Mouse (Mus musculus): ENCODE data around the gene Zfp280d. TPM values are rescaled to one million over a fixed set of nuclear protein-coding genes. Genes with fewer than 3 reads are reported as not detected.

Zfp280d gene
- polyA plus RNA-seq, 1 experiment, result 4.7 TPM

GRCm38 (mm10) chr9:72276941-72277340 is 2.3 kb downstream of the Zfp280d start:
- Histone ChIP-seq H3K79me3 (ENCODE audit: low read depth) (peaks cover 66% of the 10 kb centered on the region), H3K27me3 (ENCODE audit: control insufficient read depth, insufficient read depth, insufficient read length) (no peaks in the 10 kb centered on the region), H3K36me3 (ENCODE audit: control insufficient read depth, insufficient read depth) (no peaks in the 10 kb centered on the region), H3ac (ENCODE audit: control insufficient read depth, insufficient read length, low read depth) (no peak overlapping the region), H3K4me3 (ENCODE audit: insufficient read depth, poor library complexity, severe bottlenecking) (no peak overlapping the region), H3K79me2 (ENCODE audit: control insufficient read depth, insufficient read depth) (peaks cover 68% of the 10 kb centered on the region)
- TF ChIP-seq CTCF (IDR thresholded peaks at IDR 0.05; ENCODE audit: control insufficient read depth, insufficient read depth, insufficient read length) (no peak), CEBPB (IDR thresholded peaks at IDR 0.05; ENCODE audit: low read depth) (no peak), MYOD1 (IDR thresholded peaks at IDR 0.05; ENCODE audit: control insufficient read depth, insufficient read length, low read depth) (no peak), MAX (IDR thresholded peaks at IDR 0.05) (no peak), MYOG (IDR thresholded peaks at IDR 0.05; ENCODE audit: control insufficient read depth, extremely low read depth, insufficient read length) (no peak), USF1 (IDR thresholded peaks at IDR 0.05; ENCODE audit: low read depth) (no peak), FOSL1 (IDR thresholded peaks at IDR 0.05; ENCODE audit: insufficient read depth, low read length, poor library complexity, severe bottlenecking) (no peak)

GRCm38 (mm10) chr9:72279943-72280342 is 5.3 kb downstream of the Zfp280d start:
- Histone ChIP-seq H3K27me3 (ENCODE audit: control insufficient read depth, insufficient read depth, insufficient read length) (no peaks in the 10 kb centered on the region), H3K4me3 (ENCODE audit: insufficient read depth, poor library complexity, severe bottlenecking) (no peak overlapping the region), H3ac (ENCODE audit: control insufficient read depth, insufficient read length, low read depth) (no peak overlapping the region), H3K79me3 (ENCODE audit: low read depth) (peaks cover 87% of the 10 kb centered on the region), H3K36me3 (ENCODE audit: control insufficient read depth, insufficient read depth) (no peaks in the 10 kb centered on the region), H3K79me2 (ENCODE audit: control insufficient read depth, insufficient read depth) (peaks cover 98% of the 10 kb centered on the region)
- TF ChIP-seq FOSL1 (IDR thresholded peaks at IDR 0.05; ENCODE audit: insufficient read depth, low read length, poor library complexity, severe bottlenecking) (no peak), MYOG (IDR thresholded peaks at IDR 0.05; ENCODE audit: control insufficient read depth, extremely low read depth, insufficient read length) (no peak), MAX (IDR thresholded peaks at IDR 0.05) (no peak), MYOD1 (IDR thresholded peaks at IDR 0.05; ENCODE audit: control insufficient read depth, insufficient read length, low read depth) (no peak)

GRCm38 (mm10) chr9:72287696-72288095 is 13.0 kb downstream of the Zfp280d start:
- Histone ChIP-seq H3K79me2 (ENCODE audit: control insufficient read depth, insufficient read depth) (peaks cover 93% of the 10 kb centered on the region), H3K79me3 (ENCODE audit: low read depth) (peaks cover 68% of the 10 kb centered on the region), H3ac (ENCODE audit: control insufficient read depth, insufficient read length, low read depth) (no peak overlapping the region), H3K4me3 (ENCODE audit: insufficient read depth, poor library complexity, severe bottlenecking) (no peak overlapping the region), H3K27me3 (ENCODE audit: control insufficient read depth, insufficient read depth, insufficient read length) (no peaks in the 10 kb centered on the region), H3K36me3 (ENCODE audit: control insufficient read depth, insufficient read depth) (peaks cover 16% of the 10 kb centered on the region)
- TF ChIP-seq MYOG (IDR thresholded peaks at IDR 0.05; ENCODE audit: control insufficient read depth, extremely low read depth, insufficient read length) (no peak), CTCF (IDR thresholded peaks at IDR 0.05; ENCODE audit: control insufficient read depth, insufficient read depth, insufficient read length) (no peak), MYOD1 (IDR thresholded peaks at IDR 0.05; ENCODE audit: control insufficient read depth, insufficient read length, low read depth) (no peak), USF1 (IDR thresholded peaks at IDR 0.05; ENCODE audit: low read depth) (no peak), CEBPB (IDR thresholded peaks at IDR 0.05; ENCODE audit: low read depth) (no peak), MAX (IDR thresholded peaks at IDR 0.05) (no peak)

- H3K36me3 ChIP-seq (ENCODE audit: control insufficient read depth, insufficient read depth), result peaks cover 16% of the 10 kb centered on the region
- H3K27me3 ChIP-seq (ENCODE audit: control insufficient read depth, insufficient read depth, insufficient read length), result no peaks in the 10 kb centered on the region
- no peak overlapping the region for H3ac ChIP-seq (ENCODE audit: control insufficient read depth, insufficient read length, low read depth)
- TF ChIP-seq MYOD1 (IDR thresholded peaks at IDR 0.05; ENCODE audit: control insufficient read depth, insufficient read length, low read depth) (no peak), CTCF (IDR thresholded peaks at IDR 0.05; ENCODE audit: control insufficient read depth, insufficient read depth, insufficient read length) (no peak), FOSL1 (IDR thresholded peaks at IDR 0.05; ENCODE audit: insufficient read depth, low read length, poor library complexity, severe bottlenecking) (no peak), MYOG (IDR thresholded peaks at IDR 0.05; ENCODE audit: control insufficient read depth, extremely low read depth, insufficient read length) (no peak), USF1 (IDR thresholded peaks at IDR 0.05; ENCODE audit: low read depth) (no peak)
- peaks cover 64% of the 10 kb centered on the region for H3K79me3 ChIP-seq (ENCODE audit: low read depth)
- H3K79me2 ChIP-seq (ENCODE audit: control insufficient read depth, insufficient read depth), result peaks cover 90% of the 10 kb centered on the region
- no peak overlapping the region for H3K4me3 ChIP-seq (ENCODE audit: insufficient read depth, poor library complexity, severe bottlenecking)
Observed at GRCm38 (mm10) chr9:72288210-72288609, 13.6 kb downstream of the Zfp280d start.

GRCm38 (mm10) chr9:72289094-72289493 is 14.4 kb downstream of the Zfp280d start:
- H3K4me3 ChIP-seq (ENCODE audit: insufficient read depth, poor library complexity, severe bottlenecking), result no peak overlapping the region
- H3K79me3 ChIP-seq (ENCODE audit: low read depth), result peaks cover 62% of the 10 kb centered on the region
- peaks cover 16% of the 10 kb centered on the region for H3K36me3 ChIP-seq (ENCODE audit: control insufficient read depth, insufficient read depth)
- TF ChIP-seq MYOG (IDR thresholded peaks at IDR 0.05; ENCODE audit: control insufficient read depth, extremely low read depth, insufficient read length) (no peak), CEBPB (IDR thresholded peaks at IDR 0.05; ENCODE audit: low read depth) (no peak), MYOD1 (IDR thresholded peaks at IDR 0.05; ENCODE audit: control insufficient read depth, insufficient read length, low read depth) (no peak), CTCF (IDR thresholded peaks at IDR 0.05; ENCODE audit: control insufficient read depth, insufficient read depth, insufficient read length) (no peak), USF1 (IDR thresholded peaks at IDR 0.05; ENCODE audit: low read depth) (no peak), FOSL1 (IDR thresholded peaks at IDR 0.05; ENCODE audit: insufficient read depth, low read length, poor library complexity, severe bottlenecking) (no peak), MAX (IDR thresholded peaks at IDR 0.05) (no peak)
- peaks cover 90% of the 10 kb centered on the region for H3K79me2 ChIP-seq (ENCODE audit: control insufficient read depth, insufficient read depth)
- no peaks in the 10 kb centered on the region for H3K27me3 ChIP-seq (ENCODE audit: control insufficient read depth, insufficient read depth, insufficient read length)
- H3ac ChIP-seq (ENCODE audit: control insufficient read depth, insufficient read length, low read depth), result no peak overlapping the region

- Histone ChIP-seq H3K36me3 (ENCODE audit: control insufficient read depth, insufficient read depth) (peaks cover 5% of the 10 kb centered on the region), H3K79me3 (ENCODE audit: low read depth) (peaks cover 38% of the 10 kb centered on the region), H3ac (ENCODE audit: control insufficient read depth, insufficient read length, low read depth) (no peak overlapping the region), H3K79me2 (ENCODE audit: control insufficient read depth, insufficient read depth) (peaks cover 72% of the 10 kb centered on the region), H3K4me3 (ENCODE audit: insufficient read depth, poor library complexity, severe bottlenecking) (no peak overlapping the region), H3K27me3 (ENCODE audit: control insufficient read depth, insufficient read depth, insufficient read length) (no peaks in the 10 kb centered on the region)
- TF ChIP-seq MYOD1 (IDR thresholded peaks at IDR 0.05; ENCODE audit: control insufficient read depth, insufficient read length, low read depth) (no peak), USF1 (IDR thresholded peaks at IDR 0.05; ENCODE audit: low read depth) (no peak), MYOG (IDR thresholded peaks at IDR 0.05; ENCODE audit: control insufficient read depth, extremely low read depth, insufficient read length) (no peak), CTCF (IDR thresholded peaks at IDR 0.05; ENCODE audit: control insufficient read depth, insufficient read depth, insufficient read length) (no peak), FOSL1 (IDR thresholded peaks at IDR 0.05; ENCODE audit: insufficient read depth, low read length, poor library complexity, severe bottlenecking) (no peak), MAX (IDR thresholded peaks at IDR 0.05) (no peak), CEBPB (IDR thresholded peaks at IDR 0.05; ENCODE audit: low read depth) (no peak)
Observed at GRCm38 (mm10) chr9:72294076-72294475, 19.4 kb downstream of the Zfp280d start.
